In genomic region chr2:170758201-170758600, GRCm38 (mm10) we compare ENCODE assay signal across 12 mouse cellular contexts. TPM values are rescaled to one million over a fixed set of nuclear protein-coding genes. Genes with fewer than 3 reads are reported as not detected.
DNase-seq lines count a peak whose midpoint lies in the region; ATAC-seq and TF ChIP-seq lines count a peak whose summit lies in the region.
"Had no signal": no experiment of that assay in that cellular context is flagged by ENCODE, and none has a peak within 500 bp of the region (broad histone marks: within the 10 kb centered on the region; RNA-seq: fewer than 3 reads in every experiment).

No protein-coding gene starts in this region.

- H3K36me3 ChIP-seq in heart, embryonic 12.5 days: no peaks in the 10 kb centered on the region
- H3K36me3 ChIP-seq in forebrain, embryonic 16.5 days (ENCODE audit: control insufficient read depth, insufficient read depth): no peaks in the 10 kb centered on the region
- H3K36me3 ChIP-seq in midbrain, embryonic 12.5 days: no peaks in the 10 kb centered on the region
- no peaks in the 10 kb centered on the region for H3K36me3 ChIP-seq in kidney, adult 2 months (ENCODE audit: control insufficient read depth, insufficient read depth, low read length)

- no peak for ATAC-seq in heart, embryonic 12.5 days (ENCODE audit: insufficient number of reproducible peaks, low FRiP score)
- peak; percentile 46 for ATAC-seq in forebrain, embryonic 16.5 days
- no peak for ATAC-seq in midbrain, embryonic 12.5 days (ENCODE audit: low FRiP score, low read depth)
- ATAC-seq in megakaryocyte-erythroid progenitor cell, adult 5-6 weeks (replicated peaks; ENCODE audit: low FRiP score, low TSS enrichment, poor library complexity, severe bottlenecking): no peak

- WGBS in heart, embryonic 12.5 days: 81% methylated on average over 5 of the region's 5 CpGs
- WGBS in forebrain, embryonic 16.5 days: 54% methylated on average over 5 of the region's 5 CpGs
- 84% methylated on average over 5 of the region's 5 CpGs for WGBS in midbrain, embryonic 12.5 days
- 80% methylated on average over 5 of the region's 5 CpGs for WGBS in kidney, adult 2 months

- no peak overlapping the region for H3K4me3 ChIP-seq in heart, embryonic 12.5 days
- no peak overlapping the region for H3K4me3 ChIP-seq in forebrain, embryonic 16.5 days (replicated peaks; ENCODE audit: low read length)
- no peak overlapping the region for H3K4me3 ChIP-seq in midbrain, embryonic 12.5 days
- H3K4me3 ChIP-seq in kidney, adult 2 months (ENCODE audit: insufficient read depth, low read depth, low read length): no peak overlapping the region

- TF ChIP-seq CTCF in kidney, adult 2 months (conservative IDR thresholded peaks at IDR 0.05; ENCODE audit: insufficient read depth, insufficient read length, low read depth, low read length): no peak

- no peak overlapping the region for H3K27ac ChIP-seq in heart, embryonic 12.5 days (ENCODE audit: poor library complexity, severe bottlenecking)
- peak overlapping the region; percentile 89 for H3K27ac ChIP-seq in forebrain, embryonic 16.5 days (ENCODE audit: low read length)
- H3K27ac ChIP-seq in midbrain, embryonic 12.5 days (replicated peaks): peak overlapping the region; percentile 55
- H3K27ac ChIP-seq in kidney, adult 2 months (ENCODE audit: insufficient read depth, low read depth, low read length): no peak overlapping the region

- H3K27me3 ChIP-seq in heart, embryonic 12.5 days (replicated peaks): no peaks in the 10 kb centered on the region
- no peaks in the 10 kb centered on the region for H3K27me3 ChIP-seq in forebrain, embryonic 16.5 days (replicated peaks; ENCODE audit: control insufficient read depth, insufficient read depth, low read length)
- H3K27me3 ChIP-seq in midbrain, embryonic 12.5 days: no peaks in the 10 kb centered on the region
- no peaks in the 10 kb centered on the region for H3K27me3 ChIP-seq in kidney, adult 2 months (replicated peaks; ENCODE audit: control insufficient read depth, insufficient read depth, low read length)

- H3K9me3 ChIP-seq in heart, embryonic 12.5 days (replicated peaks): no peaks in the 10 kb centered on the region
- H3K9me3 ChIP-seq in forebrain, embryonic 16.5 days (ENCODE audit: control insufficient read depth, low read length): no peaks in the 10 kb centered on the region
- no peaks in the 10 kb centered on the region for H3K9me3 ChIP-seq in midbrain, embryonic 12.5 days

- peak; percentile 30 for DNase-seq in heart, postnatal 4 days
- peak; percentile 3 to 8 for DNase-seq in adrenal gland, postnatal 36 days
- DNase-seq in kidney, adult 2 months: no peak
- DNase-seq: gastrocnemius, postnatal 14 days; kidney, adult 18-20 months; layer of hippocampus, postnatal 36 days; thymus, adult 2 months had no signal

- H3K9ac ChIP-seq in heart, embryonic 12.5 days: no peak overlapping the region
- H3K9ac ChIP-seq in forebrain, embryonic 16.5 days (replicated peaks; ENCODE audit: low read depth, low read length): no peak overlapping the region
- no peak overlapping the region for H3K9ac ChIP-seq in midbrain, embryonic 12.5 days (replicated peaks)

- H3K4me2 ChIP-seq in heart, embryonic 12.5 days: no peak overlapping the region
- H3K4me2 ChIP-seq in forebrain, embryonic 16.5 days (ENCODE audit: low read length): no peak overlapping the region
- H3K4me2 ChIP-seq in midbrain, embryonic 12.5 days (replicated peaks): no peak overlapping the region

- TF ChIP-seq POLR2A in kidney, adult 2 months (IDR thresholded peaks at IDR 0.05; ENCODE audit: low read depth, low read length): no peak

- peaks cover 26% of the 10 kb centered on the region for H3K4me1 ChIP-seq in heart, embryonic 12.5 days (replicated peaks)
- peaks cover 32% of the 10 kb centered on the region for H3K4me1 ChIP-seq in forebrain, embryonic 16.5 days (replicated peaks; ENCODE audit: control insufficient read depth, insufficient read depth, low read length)
- peaks cover 22% of the 10 kb centered on the region for H3K4me1 ChIP-seq in midbrain, embryonic 12.5 days
- no peaks in the 10 kb centered on the region for H3K4me1 ChIP-seq in kidney, adult 2 months (ENCODE audit: control insufficient read depth, insufficient read depth, low read length)

RNA-seq across cellular contexts. Expression of gene Dok5, which starts 26.6 kb away (rescaled TPM):
- under 1 TPM; 0.52 to 0.60 TPM for total RNA-seq in heart, postnatal 4 days (2021)
- polyA plus RNA-seq in heart, embryonic 12.5 days (2016; fragmentation: Nextera tagmentation; extraction: Ambion mirVana): 6.9 and 7.5 TPM in 2 replicates
- total RNA-seq in adrenal gland, postnatal 36 days (2021): under 1 TPM; 0.36 to 0.96 TPM
- polyA plus RNA-seq in forebrain, embryonic 16.5 days (2015; fragmentation: Nextera tagmentation; extraction: Ambion mirVana): 96.5 and 121 TPM in 2 replicates
- polyA plus RNA-seq in midbrain, embryonic 12.5 days (2016; fragmentation: Nextera tagmentation; extraction: Ambion mirVana): 25.5 and 25.6 TPM in 2 replicates
- not detected in 2 replicates for total RNA-seq in megakaryocyte-erythroid progenitor cell, adult 5-6 weeks (2014; fragmentation: Nextera tagmentation)
- not detected in 2 replicates for total RNA-seq in megakaryocyte-erythroid progenitor cell, adult 5-6 weeks (2017)
- 0.10 and 0.16 TPM in 2 replicates for polyA plus RNA-seq in kidney, adult 2 months (2012; rRNA removed)
- total RNA-seq: common myeloid progenitor, adult 5-6 weeks had no signal

Comparison
In these comparisons a context has a peak if more than half of its experiments do, and no peak if none do; other contexts are left out.
1. H3K27ac ChIP-seq: peak in forebrain, embryonic 16.5 days (single experiment) and midbrain, embryonic 12.5 days (single experiment); none in heart, embryonic 12.5 days (single experiment) and kidney, adult 2 months (single experiment).